ENCODE assay signal across 23 mouse cellular contexts in genomic region chr5:99445242-99445641, GRCm38 (mm10).
"Had no signal": no experiment of that assay in that cellular context is flagged by ENCODE, and none has a peak within 500 bp of the region (broad histone marks: within the 10 kb centered on the region; RNA-seq: fewer than 3 reads in every experiment).

No protein-coding gene starts in this region.

- H3K9me3 ChIP-seq: heart, embryonic 13.5 days; heart, embryonic 15.5 days; hindbrain, embryonic 13.5 days; hindbrain, embryonic 15.5 days; kidney, embryonic 15.5 days; limb, embryonic 13.5 days; limb, embryonic 15.5 days; liver, embryonic 12.5 days had no signal

- H3K4me1 ChIP-seq: hindbrain, embryonic 13.5 days; hindbrain, embryonic 15.5 days; kidney, embryonic 15.5 days; limb, embryonic 15.5 days; liver, embryonic 12.5 days had no signal

- H3K27ac ChIP-seq: heart, adult 2 months; heart, embryonic 13.5 days; heart, embryonic 15.5 days; hindbrain, embryonic 13.5 days; hindbrain, embryonic 15.5 days; hindbrain, postnatal 0 days; kidney, embryonic 15.5 days; kidney, postnatal 0 days; limb, embryonic 13.5 days; limb, embryonic 15.5 days; liver, embryonic 12.5 days had no signal

- H3K4me3 ChIP-seq: heart, adult 2 months; heart, embryonic 13.5 days; heart, embryonic 15.5 days; hindbrain, embryonic 13.5 days; hindbrain, embryonic 15.5 days; kidney, embryonic 15.5 days; limb, embryonic 13.5 days; limb, embryonic 15.5 days; liver, embryonic 12.5 days had no signal

- H3K36me3 ChIP-seq: heart, embryonic 13.5 days; heart, embryonic 15.5 days; hindbrain, embryonic 13.5 days; hindbrain, embryonic 15.5 days; kidney, embryonic 15.5 days; limb, embryonic 13.5 days; limb, embryonic 15.5 days; liver, embryonic 12.5 days had no signal

- H3K27me3 ChIP-seq: heart, embryonic 13.5 days; heart, embryonic 15.5 days; hindbrain, embryonic 13.5 days; hindbrain, embryonic 15.5 days; kidney, embryonic 15.5 days; limb, embryonic 13.5 days; limb, embryonic 15.5 days; liver, embryonic 12.5 days had no signal

- DNase-seq: forebrain, postnatal 0 days; gastrocnemius, postnatal 14 days; gastrocnemius, postnatal 36 days; heart, adult 2 months; heart, postnatal 14 days; heart, postnatal 4 days; kidney, adult 11 months; kidney, adult 2 months; kidney, adult 9 months; kidney, postnatal 14 days; layer of hippocampus, adult 9-11 months; layer of hippocampus, postnatal 36 days had no signal

- ATAC-seq: forebrain, postnatal 0 days; intestine, embryonic 16.5 days; liver, embryonic 12.5 days had no signal
